ENCODE assay signal across 19 mouse cellular contexts in the genomic region with DNA sequence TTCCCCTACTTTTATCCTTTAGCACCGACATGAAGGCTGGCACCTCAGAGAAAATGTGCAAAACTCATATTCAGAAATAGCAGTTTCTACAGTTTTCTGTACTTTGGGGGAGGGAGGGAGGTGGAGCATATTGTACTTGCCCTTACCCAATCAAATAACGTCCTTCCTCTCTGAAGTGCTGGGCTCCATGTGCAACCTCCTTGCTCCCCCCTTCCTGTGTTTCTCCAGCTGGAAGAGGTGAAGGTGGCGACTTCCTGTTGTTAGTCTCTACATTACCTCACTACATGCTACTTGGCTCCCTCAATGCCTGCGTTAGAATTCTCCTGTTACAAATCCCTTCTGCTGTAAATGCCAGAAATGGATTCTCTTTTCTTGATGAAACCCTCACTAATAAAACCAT. TPM values are rescaled to one million over a fixed set of nuclear protein-coding genes. Genes with fewer than 3 reads are reported as not detected.
A peak's percentile ranks its signal among the peaks of the same experiment; 100 is the strongest.
DNase-seq lines count a peak whose midpoint lies in the region; ATAC-seq lines count a peak whose summit lies in the region.
"Had no signal": no experiment of that assay in that cellular context is flagged by ENCODE, and none has a peak within 500 bp of the region (broad histone marks: within the 10 kb centered on the region; RNA-seq: fewer than 3 reads in every experiment).

No protein-coding gene starts in this region.

- H3K27me3 ChIP-seq in heart, embryonic 16.5 days (ENCODE audit: control insufficient read depth, insufficient read depth, low read length), result no peaks in the 10 kb centered on the region
- H3K27me3 ChIP-seq: megakaryocyte, embryonic 14.5 days had no signal

- peaks cover 5% of the 10 kb centered on the region; the same call in 1 of the 2 replicates for H3K4me1 ChIP-seq in heart, embryonic 16.5 days (ENCODE audit: control insufficient read depth, insufficient read depth, low read length)

- intact Hi-C loops in left cerebral cortex, postnatal 10 days (cut with DNase I), result no loop called here

- no peak overlapping the region; the same call in 1 of the 2 replicates for H3K27ac ChIP-seq in heart, embryonic 16.5 days (ENCODE audit: low read length)
- H3K27ac ChIP-seq: hindbrain, embryonic 14.5 days had no signal

- no peak overlapping the region for H3K4me2 ChIP-seq in heart, embryonic 16.5 days (ENCODE audit: low read depth, low read length)
- H3K4me2 ChIP-seq: hindbrain, embryonic 14.5 days had no signal

- no peaks in the 10 kb centered on the region for H3K36me3 ChIP-seq in heart, embryonic 16.5 days (ENCODE audit: control insufficient read depth, insufficient read depth)

- ATAC-seq in heart, embryonic 16.5 days (replicated peaks; ENCODE audit: extremely low read depth, insufficient read depth, low FRiP score), result 0 out of 2 replicates have a peak, but pooled peaks have one; percentile 69
- ATAC-seq in activated CD4-positive, CD25-positive, alpha-beta regulatory T cell, adult 4 months, result peak; percentile 43
- peak; percentile 67 for ATAC-seq in megakaryocyte progenitor cell, adult 5-6 weeks (replicated peaks; ENCODE audit: poor library complexity)

- DNase-seq in heart, postnatal 4 days, result no peak
- DNase-seq in forelimb bud, embryonic 11.5 days (ENCODE audit: low read depth, low spot score), result peak; percentile 39
- no peak for DNase-seq in left cerebral cortex, postnatal 10 days (ENCODE audit: extremely low spot score in 1 of 2, low spot score in 2 of 2)
- no peak for DNase-seq in spleen, postnatal 4 days (ENCODE audit: low spot score in 2 of 2)
- no peak for DNase-seq in spleen, postnatal 36 days (ENCODE audit: low spot score in 2 of 2)
- DNase-seq: adrenal gland, postnatal 10 days; cerebellum, adult 11 months; gastrocnemius, postnatal 14 days; kidney, adult 2 months; lung, adult 18-20 months; right cerebral cortex, postnatal 14 days had no signal

- WGBS in heart, embryonic 16.5 days, result 55% methylated on average over 4 of the region's 4 CpGs

- H3K4me3 ChIP-seq in heart, embryonic 16.5 days (ENCODE audit: low read length), result no peak overlapping the region
- H3K4me3 ChIP-seq: megakaryocyte, embryonic 14.5 days had no signal

- H3K9ac ChIP-seq in heart, embryonic 16.5 days (ENCODE audit: low read length), result no peak overlapping the region
- H3K9ac ChIP-seq: hindbrain, embryonic 14.5 days had no signal

- H3K9me3 ChIP-seq in heart, embryonic 16.5 days (replicated peaks; ENCODE audit: control insufficient read depth, low read length), result no peaks in the 10 kb centered on the region
- H3K9me3 ChIP-seq: megakaryocyte, embryonic 14.5 days had no signal

RNA-seq across cellular contexts. Expression of a gene that starts 53.4 kb away (rescaled TPM):
- not detected in 2 replicates for polyA plus RNA-seq in heart, embryonic 16.5 days (2015; fragmentation: Nextera tagmentation; extraction: Ambion mirVana)
- total RNA-seq in heart, postnatal 4 days (2021), result not detected
- polyA plus RNA-seq in activated CD4-positive, CD25-positive, alpha-beta regulatory T cell, adult 4 months (2017; shearing (Covaris generic)), result not detected
- not detected in 2 replicates for total RNA-seq in megakaryocyte progenitor cell, adult 5-6 weeks (2015)
- total RNA-seq in megakaryocyte progenitor cell, adult 5-6 weeks (2017), result not detected in 2 replicates
- total RNA-seq in left cerebral cortex, postnatal 10 days (2021), result not detected
- total RNA-seq: adrenal gland, postnatal 10 days; gastrocnemius, postnatal 14 days; layer of hippocampus, adult 8-10 months; left cerebral cortex, postnatal 14 days had no signal
- polyA plus RNA-seq: cortical plate, adult 2 months; hindbrain, embryonic 14.5 days; kidney, adult 2 months had no signal

RNA-seq across cellular contexts. Expression of a gene that starts 54.0 kb away (rescaled TPM):
- 22.2 and 23.8 TPM in 2 replicates for polyA plus RNA-seq in heart, embryonic 16.5 days (2015; fragmentation: Nextera tagmentation; extraction: Ambion mirVana)
- total RNA-seq in heart, postnatal 4 days (2021), result 10 to 100 TPM; 27.9 to 32.6 TPM
- 10 to 100 TPM; 23.2 to 30.5 TPM for polyA plus RNA-seq in activated CD4-positive, CD25-positive, alpha-beta regulatory T cell, adult 4 months (2017; shearing (Covaris generic))
- 39.5 and 43.0 TPM in 2 replicates for total RNA-seq in megakaryocyte progenitor cell, adult 5-6 weeks (2015)
- 57.3 and 60.1 TPM in 2 replicates for total RNA-seq in megakaryocyte progenitor cell, adult 5-6 weeks (2017)
- total RNA-seq in left cerebral cortex, postnatal 10 days (2021), result 10 to 100 TPM; 65.9 to 67.9 TPM
